ENCODE assay signal across 9 mouse cellular contexts in genomic region chr9:73245524-73245923, GRCm38 (mm10).
DNase-seq lines count a peak whose midpoint lies in the region; ATAC-seq and TF ChIP-seq lines count a peak whose summit lies in the region.
"Had no signal": no experiment of that assay in that cellular context is flagged by ENCODE, and none has a peak within 500 bp of the region (broad histone marks: within the 10 kb centered on the region; RNA-seq: fewer than 3 reads in every experiment).

No protein-coding gene starts in this region.

- no peak for TF ChIP-seq CTCF in olfactory bulb, adult 2 months (IDR thresholded peaks at IDR 0.05; ENCODE audit: insufficient read depth, low read depth, low read length)

- no peak for TF ChIP-seq POLR2A in olfactory bulb, adult 2 months (IDR thresholded peaks at IDR 0.05; ENCODE audit: insufficient read depth, low read depth, low read length)

- no peak overlapping the region for H3K27ac ChIP-seq in forebrain, embryonic 16.5 days (ENCODE audit: low read length)
- no peak overlapping the region for H3K27ac ChIP-seq in forebrain, embryonic 13.5 days
- peak overlapping the region; percentile 75 for H3K27ac ChIP-seq in midbrain, embryonic 16.5 days (ENCODE audit: low read length)
- H3K27ac ChIP-seq in midbrain, embryonic 13.5 days = no peak overlapping the region
- H3K27ac ChIP-seq in olfactory bulb, adult 2 months (ENCODE audit: insufficient read depth, low read depth, low read length) = peak overlapping the region; percentile 65

- no peaks in the 10 kb centered on the region for H3K36me3 ChIP-seq in forebrain, embryonic 16.5 days (ENCODE audit: control insufficient read depth, insufficient read depth)
- no peaks in the 10 kb centered on the region for H3K36me3 ChIP-seq in forebrain, embryonic 13.5 days (ENCODE audit: poor library complexity, severe bottlenecking)
- H3K36me3 ChIP-seq in midbrain, embryonic 16.5 days (ENCODE audit: control insufficient read depth, insufficient read depth, low read length) = no peaks in the 10 kb centered on the region
- H3K36me3 ChIP-seq in midbrain, embryonic 13.5 days = no peaks in the 10 kb centered on the region

- WGBS in forebrain, embryonic 16.5 days = 75% methylated on average over 7 of the region's 7 CpGs
- 83% methylated on average over 7 of the region's 7 CpGs for WGBS in forebrain, embryonic 13.5 days
- 64% methylated on average over 7 of the region's 7 CpGs for WGBS in midbrain, embryonic 16.5 days
- 88% methylated on average over 7 of the region's 7 CpGs for WGBS in midbrain, embryonic 13.5 days
- 26% methylated on average over 7 of the region's 7 CpGs for whole genome bisulfite sequencing in olfactory bulb, adult 2 months

- H3K9me3 ChIP-seq in forebrain, embryonic 16.5 days (ENCODE audit: control insufficient read depth, low read length) = no peaks in the 10 kb centered on the region
- no peaks in the 10 kb centered on the region for H3K9me3 ChIP-seq in forebrain, embryonic 13.5 days (replicated peaks)
- H3K9me3 ChIP-seq in midbrain, embryonic 16.5 days (replicated peaks; ENCODE audit: control insufficient read depth, low read length, poor library complexity, severe bottlenecking) = no peaks in the 10 kb centered on the region
- no peaks in the 10 kb centered on the region for H3K9me3 ChIP-seq in midbrain, embryonic 13.5 days

- 0 out of 2 replicates have a peak, but pooled peaks have one; percentile 28 for ATAC-seq in forebrain, embryonic 16.5 days
- ATAC-seq in forebrain, embryonic 13.5 days = no peak
- ATAC-seq in midbrain, embryonic 16.5 days = peak; percentile 59; the same call in 1 of the 2 replicates
- ATAC-seq in midbrain, embryonic 13.5 days = no peak
- ATAC-seq in erythroblast, adult 5-6 weeks (replicated peaks; ENCODE audit: low FRiP score, poor library complexity, severe bottlenecking) = no peak

- H3K9ac ChIP-seq in forebrain, embryonic 16.5 days (replicated peaks; ENCODE audit: low read depth, low read length) = no peak overlapping the region
- no peak overlapping the region for H3K9ac ChIP-seq in forebrain, embryonic 13.5 days
- H3K9ac ChIP-seq in midbrain, embryonic 16.5 days (ENCODE audit: low read depth, low read length) = no peak overlapping the region
- no peak overlapping the region for H3K9ac ChIP-seq in midbrain, embryonic 13.5 days (replicated peaks)

- no peak overlapping the region for H3K4me3 ChIP-seq in forebrain, embryonic 16.5 days (replicated peaks; ENCODE audit: low read length)
- no peak overlapping the region for H3K4me3 ChIP-seq in forebrain, embryonic 13.5 days
- H3K4me3 ChIP-seq in midbrain, embryonic 16.5 days (ENCODE audit: low read depth, low read length) = no peak overlapping the region
- no peak overlapping the region for H3K4me3 ChIP-seq in midbrain, embryonic 13.5 days (replicated peaks)
- no peak overlapping the region for H3K4me3 ChIP-seq in olfactory bulb, adult 2 months (ENCODE audit: insufficient read depth, low read depth, low read length)

- DNase-seq in kidney, adult 11 months = peak; percentile 3
- DNase-seq in kidney, adult 8-10 months = no peak
- DNase-seq: liver had no signal

- no peak overlapping the region for H3K4me2 ChIP-seq in forebrain, embryonic 16.5 days (ENCODE audit: low read length)
- no peak overlapping the region for H3K4me2 ChIP-seq in forebrain, embryonic 13.5 days
- H3K4me2 ChIP-seq in midbrain, embryonic 16.5 days (ENCODE audit: low read length) = no peak overlapping the region
- no peak overlapping the region for H3K4me2 ChIP-seq in midbrain, embryonic 13.5 days (replicated peaks)

- H3K27me3 ChIP-seq in forebrain, embryonic 16.5 days (replicated peaks; ENCODE audit: control insufficient read depth, insufficient read depth, low read length) = no peaks in the 10 kb centered on the region
- no peaks in the 10 kb centered on the region for H3K27me3 ChIP-seq in forebrain, embryonic 13.5 days
- no peaks in the 10 kb centered on the region for H3K27me3 ChIP-seq in midbrain, embryonic 16.5 days (ENCODE audit: control insufficient read depth, insufficient read depth, low read depth, low read length)
- H3K27me3 ChIP-seq in midbrain, embryonic 13.5 days = no peaks in the 10 kb centered on the region

- H3K4me1 ChIP-seq in forebrain, embryonic 16.5 days (replicated peaks; ENCODE audit: control insufficient read depth, insufficient read depth, low read length) = no peaks in the 10 kb centered on the region; the same call in none of the 2 replicates
- no peaks in the 10 kb centered on the region for H3K4me1 ChIP-seq in forebrain, embryonic 13.5 days
- peaks cover 9% of the 10 kb centered on the region for H3K4me1 ChIP-seq in midbrain, embryonic 16.5 days (ENCODE audit: control insufficient read depth, insufficient read depth, low read length)
- peaks cover 7% of the 10 kb centered on the region for H3K4me1 ChIP-seq in midbrain, embryonic 13.5 days (replicated peaks)
- peaks cover 3% of the 10 kb centered on the region; the same call in 1 of the 2 replicates for H3K4me1 ChIP-seq in olfactory bulb, adult 2 months (ENCODE audit: control insufficient read depth, insufficient read depth, low read length)

Comparison
In these comparisons a context has a peak if more than half of its experiments do, and no peak if none do; other contexts are left out.
1. ATAC-seq: peak in forebrain, embryonic 16.5 days (single experiment) and midbrain, embryonic 16.5 days (single experiment); none in forebrain, embryonic 13.5 days (single experiment), midbrain, embryonic 13.5 days (single experiment) and erythroblast, adult 5-6 weeks (single experiment).
2. H3K27ac ChIP-seq: peak in midbrain, embryonic 16.5 days (single experiment) and olfactory bulb, adult 2 months (single experiment); none in forebrain, embryonic 16.5 days (single experiment), forebrain, embryonic 13.5 days (single experiment) and midbrain, embryonic 13.5 days (single experiment).